Mouse (Mus musculus) embryo, embryonic 11.5 days (tissue): ENCODE data around the gene Pop5.

Experiments
- DNase-seq: peaks from one replicate; pipeline ENCODE4 v3.0.0-alpha.2; 2012; ENCODE audit warnings: low read depth, low spot score

The Pop5 gene

DNA sequence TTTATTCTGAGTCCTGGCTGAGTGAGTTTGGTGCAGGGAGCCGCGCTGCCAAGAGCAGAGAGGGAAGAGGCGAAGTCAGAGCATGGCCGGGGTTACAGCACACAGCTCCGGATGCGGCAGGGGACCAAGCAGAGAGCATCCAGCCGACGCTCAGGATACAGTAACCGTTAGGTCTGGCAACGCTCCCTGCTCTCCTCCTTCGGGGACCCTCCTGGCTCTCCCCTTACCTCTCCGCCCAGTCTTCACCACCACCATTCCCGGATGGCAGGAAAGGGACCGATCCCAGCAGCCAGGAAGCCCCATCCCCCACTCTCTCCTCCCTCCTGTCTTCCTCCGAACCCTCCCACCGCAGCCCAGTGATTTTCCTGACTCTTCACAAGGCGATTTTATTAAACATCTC, 20.8 kb upstream of the Pop5 start:
- DNase-seq = no peak

DNA sequence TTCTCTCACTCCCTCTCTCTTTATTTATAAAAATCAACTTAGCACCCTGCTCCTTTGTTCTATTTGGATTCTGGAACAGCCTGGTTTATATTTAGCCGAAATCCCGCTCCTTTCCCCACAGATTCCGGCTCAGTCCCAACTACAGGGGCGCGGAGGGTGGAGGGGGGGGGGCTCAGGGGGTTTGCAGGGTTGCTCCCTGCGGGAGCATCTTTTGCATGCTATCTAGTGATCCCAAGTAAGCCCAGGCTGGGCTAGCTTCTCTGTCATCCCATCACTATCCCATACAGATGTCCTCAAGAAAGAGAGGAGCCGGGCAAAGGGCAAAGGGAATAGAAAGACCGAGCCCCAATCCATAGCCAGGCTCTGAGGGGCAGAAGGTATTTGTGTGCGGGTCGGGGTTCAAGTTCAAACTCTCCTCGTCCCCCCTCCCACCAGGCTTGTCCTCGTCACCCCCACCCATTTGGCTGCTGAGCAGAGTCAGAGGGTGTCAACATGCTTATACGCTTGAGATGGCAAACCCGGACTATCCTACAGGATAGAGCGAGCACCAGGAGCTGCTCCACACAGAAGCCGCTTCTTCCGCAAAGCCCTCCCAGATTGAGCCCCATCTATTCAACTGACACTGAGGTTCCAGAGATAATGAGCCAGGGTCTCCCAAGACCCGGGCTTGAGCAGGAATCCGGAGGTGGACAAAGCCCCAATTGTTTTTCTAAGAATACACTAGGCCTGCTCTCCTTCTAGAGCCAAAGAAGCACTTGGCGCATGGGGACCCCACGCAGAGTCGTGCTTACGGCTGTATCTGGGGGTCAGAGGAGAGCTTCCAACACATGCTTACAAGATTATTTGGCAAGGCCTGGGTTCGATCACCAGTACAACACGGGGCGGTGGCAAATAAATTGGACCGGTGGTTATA, 20.1 kb upstream of the Pop5 start:
- DNase-seq = no peak

DNA sequence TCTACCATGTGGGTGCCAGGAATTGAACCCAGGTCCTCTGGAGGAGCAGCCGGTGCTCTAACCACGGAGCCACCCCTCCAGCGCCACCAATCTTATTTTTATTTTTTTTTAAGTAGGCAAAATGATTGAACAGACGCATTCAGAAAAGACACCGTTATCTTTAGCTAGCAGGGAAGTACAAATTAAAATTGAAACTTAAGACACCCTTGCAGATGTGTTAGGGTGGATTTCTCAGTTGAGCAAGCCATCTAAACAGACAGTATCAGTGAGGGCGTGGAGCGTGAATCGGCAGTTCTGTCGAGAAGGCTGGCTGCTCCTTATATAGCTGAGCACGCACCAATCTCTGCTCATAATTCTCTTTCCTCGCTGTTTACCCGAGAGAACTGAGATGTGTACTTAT, 17.6 kb upstream of the Pop5 start:
- no peak for DNase-seq

DNA sequence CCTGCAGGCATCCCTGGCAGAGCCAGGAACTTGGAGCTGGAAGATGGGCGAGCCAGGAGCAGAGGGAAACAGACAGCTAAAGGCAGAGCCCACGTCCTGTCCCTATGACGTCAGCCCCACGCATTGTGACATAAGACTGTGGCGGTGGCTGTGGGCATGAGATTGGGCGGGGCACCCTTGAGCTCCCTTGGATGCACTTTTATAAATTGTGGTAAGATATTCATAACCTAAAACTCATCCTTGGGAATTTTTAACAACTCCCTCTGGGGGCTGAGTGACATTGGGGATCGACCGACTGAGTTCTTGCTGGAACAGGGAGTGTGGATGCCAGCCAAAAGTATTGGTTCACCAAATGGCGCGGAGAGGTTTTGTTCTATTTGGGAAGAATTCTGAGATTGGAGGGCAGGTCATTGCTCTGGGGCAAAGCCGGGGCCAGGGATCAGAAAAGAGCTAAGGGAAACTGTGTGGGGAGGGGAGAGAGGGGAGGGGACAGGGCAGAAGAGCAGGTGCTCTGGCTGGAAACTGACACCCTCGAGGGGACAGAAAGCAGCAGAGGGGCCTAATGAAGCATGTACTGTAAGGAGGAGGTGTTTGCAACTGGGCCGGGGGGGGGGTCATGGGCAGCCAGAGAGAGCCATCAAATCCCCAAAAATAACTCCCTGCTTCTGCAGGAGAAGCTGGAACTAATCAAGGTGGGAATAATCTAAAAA, 14.6 kb upstream of the Pop5 start:
- DNase-seq = no peak

DNA sequence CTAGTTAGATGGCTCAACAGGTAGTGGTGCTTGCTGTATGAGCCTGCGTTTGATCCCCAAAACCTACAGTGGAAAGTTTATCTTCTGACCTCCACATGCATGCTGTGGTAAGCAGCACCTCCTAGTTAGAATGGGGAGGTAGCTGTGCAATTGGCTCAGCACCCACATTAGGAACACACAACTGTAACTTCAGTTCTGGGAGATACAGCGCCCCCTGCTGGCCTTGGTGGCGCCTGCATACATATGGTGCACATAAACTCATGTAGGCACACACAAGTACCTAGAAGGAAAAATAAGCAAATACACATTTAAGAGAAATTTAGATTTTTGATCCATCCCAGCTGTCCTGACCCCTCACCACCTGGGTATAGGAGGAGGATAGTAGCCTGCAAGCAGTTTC, 13.2 kb upstream of the Pop5 start:
- DNase-seq = no peak

DNA sequence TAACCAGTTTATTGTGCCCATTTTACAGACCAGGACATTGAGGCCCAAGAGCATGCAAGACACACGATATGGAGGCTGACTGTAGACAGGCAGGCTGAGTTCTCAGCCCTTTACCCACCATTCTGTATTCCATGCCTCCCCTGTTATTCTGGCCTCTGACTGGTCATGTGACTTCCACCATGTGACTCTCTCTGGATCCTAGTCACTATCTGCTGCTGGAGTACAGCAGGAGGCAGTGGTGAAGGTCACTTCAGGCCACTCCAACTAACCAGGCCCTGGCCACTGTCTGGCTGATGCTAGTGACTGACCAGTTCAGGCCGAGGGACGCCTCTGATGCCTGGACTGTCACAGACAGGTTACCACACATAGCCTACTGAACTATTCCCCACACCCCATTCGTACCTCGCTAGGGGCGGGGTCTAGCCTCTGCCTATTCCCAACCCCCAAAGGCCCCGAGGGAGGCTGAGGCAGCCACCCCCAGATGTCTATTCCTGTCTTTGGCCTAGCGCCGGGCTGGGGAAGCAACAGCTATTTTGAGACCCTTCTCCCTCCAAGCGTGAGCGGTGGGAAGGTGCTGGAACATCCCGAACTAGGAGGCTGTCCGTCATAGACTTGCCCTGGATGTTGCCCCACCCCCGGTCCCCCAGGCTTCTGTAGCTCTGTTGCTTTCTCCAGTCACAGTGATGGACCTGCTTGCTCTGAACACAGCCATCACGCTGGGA, 4.6 kb upstream of the Pop5 start:
- no peak for DNase-seq

DNA sequence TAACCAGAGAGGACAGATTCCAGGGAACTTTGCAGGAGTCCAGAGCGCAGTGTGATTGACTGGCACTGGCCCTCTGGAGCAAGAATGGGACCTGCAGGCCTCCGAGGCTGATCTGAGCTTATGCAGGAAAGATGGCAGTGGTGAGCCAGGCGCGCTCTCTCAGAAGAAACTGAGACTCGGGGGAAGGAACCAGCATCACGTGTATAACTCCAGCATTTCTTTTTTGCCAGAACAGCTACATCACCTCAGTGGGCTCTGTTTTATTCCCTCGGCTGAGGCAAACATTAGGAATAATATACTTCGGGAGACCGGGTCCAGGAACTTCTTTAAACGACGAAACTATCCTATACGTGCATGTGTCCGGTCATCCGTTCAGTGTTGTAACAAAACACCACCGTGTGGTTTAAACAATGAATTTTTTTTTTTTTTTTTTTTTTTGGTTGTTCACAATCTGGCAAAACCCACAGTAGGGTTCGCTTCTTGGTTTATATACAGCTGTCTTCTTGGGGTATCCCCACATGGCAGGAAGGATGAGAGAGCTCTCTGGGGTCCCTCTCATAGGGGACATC, 4.0 kb upstream of the Pop5 start:
- no peak for DNase-seq

DNA sequence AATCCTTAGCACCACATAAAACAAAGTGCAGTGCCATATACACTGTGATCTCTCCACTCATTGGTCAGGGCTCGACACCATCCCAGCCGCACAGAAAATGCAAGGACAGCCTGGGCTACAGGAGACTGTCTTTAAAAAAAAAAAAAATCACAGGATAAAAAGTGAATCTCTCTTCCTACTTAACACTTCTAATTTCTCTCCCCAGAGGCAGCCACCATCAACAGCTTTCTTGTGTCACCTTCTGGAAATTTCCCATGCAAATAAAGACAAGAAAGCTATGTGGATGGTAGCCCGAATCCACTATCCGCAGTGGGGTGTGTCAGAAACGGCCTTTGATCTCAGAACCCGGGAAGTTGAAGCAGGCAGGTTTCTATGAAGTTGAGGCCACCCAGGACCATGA, 3.1 kb upstream of the Pop5 start:
- no peak for DNase-seq

DNA sequence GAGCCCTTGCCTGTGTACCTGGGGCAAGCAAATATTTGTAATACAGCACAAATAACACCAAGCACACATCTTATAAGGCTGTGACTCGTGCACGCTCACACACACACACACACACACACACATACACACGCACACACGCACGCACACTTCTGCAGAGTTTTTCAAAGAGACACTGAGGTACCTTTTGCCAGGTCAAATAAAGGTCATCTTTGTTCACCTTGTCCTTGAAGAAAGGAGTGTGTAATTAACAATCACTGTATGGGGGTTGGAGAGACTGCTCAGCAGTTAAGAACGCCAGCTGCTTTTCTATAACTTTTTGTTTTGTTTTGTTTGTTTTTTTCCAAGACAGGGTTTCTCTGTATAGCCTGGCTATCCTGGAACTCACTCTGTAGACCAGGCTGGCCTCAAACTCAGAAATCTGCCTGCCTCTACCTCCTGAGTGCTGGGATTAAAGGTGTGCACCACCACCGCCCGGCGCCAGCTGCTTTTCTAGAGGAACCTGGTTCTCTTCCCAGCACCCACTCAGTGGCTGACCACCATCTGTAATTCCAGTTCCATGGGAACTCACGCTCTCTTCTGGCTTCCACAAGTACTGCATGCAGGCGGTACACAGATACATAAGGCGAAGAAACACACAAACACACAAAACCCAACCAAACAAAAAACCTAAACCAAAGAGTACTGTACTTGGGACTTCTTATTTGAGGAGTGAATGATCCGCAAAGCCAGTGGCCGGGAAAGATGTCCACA, 2.4 kb upstream of the Pop5 start:
- DNase-seq = no peak

DNA sequence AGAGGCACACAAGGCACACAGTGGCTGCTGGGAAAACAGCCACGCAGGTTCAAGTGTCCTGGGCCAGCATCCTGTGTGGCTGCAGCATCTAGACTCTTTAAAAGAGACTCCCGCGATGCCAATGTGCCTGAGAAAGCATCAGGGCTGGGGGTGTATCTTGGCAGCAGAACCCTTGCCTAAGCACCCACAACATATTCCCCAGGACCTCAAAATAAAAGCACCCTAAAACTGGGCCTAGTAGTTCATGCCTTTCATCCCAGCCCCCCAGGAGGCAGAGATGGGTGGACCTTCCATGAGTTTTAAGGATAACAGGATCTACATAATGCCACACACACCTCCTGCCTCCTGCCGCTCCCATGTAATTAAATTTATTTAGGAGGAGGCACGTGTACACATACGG, 1.1 kb upstream of the Pop5 start:
- DNase-seq = no peak

DNA sequence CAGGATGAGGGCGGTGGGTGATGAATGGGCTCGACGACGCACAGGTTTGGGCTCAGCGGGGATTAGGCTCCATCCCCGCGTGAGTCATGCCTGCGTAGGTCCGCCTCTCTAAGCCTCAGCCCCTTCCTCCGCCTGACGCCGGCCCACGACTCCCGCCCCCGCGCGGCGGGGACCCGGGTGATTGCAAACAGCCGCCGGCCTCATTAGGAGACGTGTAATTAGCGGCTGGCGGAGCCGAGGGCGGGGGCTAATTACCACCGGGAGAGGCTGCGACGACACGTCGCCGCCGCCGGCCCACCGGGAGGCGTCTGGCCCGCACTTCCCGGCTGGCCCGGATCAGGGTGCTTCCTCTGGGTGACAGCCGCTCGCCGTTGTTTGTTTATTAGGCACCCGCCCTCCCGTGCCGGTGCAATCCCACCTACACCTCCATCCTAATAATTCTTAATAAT, 289 bp upstream of the Pop5 start:
- DNase-seq = no peak

DNA sequence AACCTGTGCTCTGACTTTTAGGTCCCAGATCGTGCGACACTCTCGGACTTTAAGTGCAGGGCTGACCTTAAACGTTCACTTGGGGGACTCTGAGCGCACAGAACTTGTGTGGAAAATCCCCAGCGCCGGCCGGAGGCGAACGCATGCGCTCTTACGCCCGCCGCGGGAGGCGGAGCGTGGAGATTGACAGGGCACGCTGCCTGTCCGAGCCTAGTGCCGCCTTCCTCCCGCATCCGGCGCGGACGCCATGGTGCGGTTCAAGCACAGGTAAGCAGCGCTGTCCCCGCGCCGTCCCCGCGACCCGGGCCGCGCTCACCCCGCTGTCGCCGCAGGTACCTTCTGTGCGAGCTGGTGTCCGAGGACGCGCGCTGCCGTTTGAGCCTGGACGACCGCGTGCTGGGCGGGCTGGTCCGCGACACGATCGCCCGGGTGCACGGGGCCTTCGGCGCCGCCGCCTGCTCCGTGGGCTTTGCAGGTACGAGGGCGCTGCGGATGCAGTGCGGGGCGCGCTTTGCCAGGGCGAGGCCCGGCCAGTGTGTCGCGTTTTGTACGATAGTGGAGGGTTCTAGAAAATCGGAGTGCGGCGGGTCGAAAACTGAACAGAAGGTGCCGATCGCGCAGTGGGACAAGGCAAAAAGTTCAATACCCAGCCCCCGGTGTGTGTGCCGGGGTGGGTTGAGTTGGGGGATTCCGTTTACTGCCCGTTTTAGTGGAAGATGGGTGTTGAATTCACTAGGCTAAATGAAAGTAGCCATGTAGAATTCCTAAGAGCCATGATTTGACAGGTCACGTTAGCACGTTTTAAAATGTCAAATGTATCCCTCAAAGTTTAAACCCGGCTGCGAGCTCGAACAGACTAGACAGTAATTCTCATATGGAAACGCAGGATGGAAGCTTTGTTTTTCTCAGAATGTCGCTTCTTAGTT, 2.4 kb downstream of the Pop5 start:
- peak; percentile 89 for DNase-seq

DNA sequence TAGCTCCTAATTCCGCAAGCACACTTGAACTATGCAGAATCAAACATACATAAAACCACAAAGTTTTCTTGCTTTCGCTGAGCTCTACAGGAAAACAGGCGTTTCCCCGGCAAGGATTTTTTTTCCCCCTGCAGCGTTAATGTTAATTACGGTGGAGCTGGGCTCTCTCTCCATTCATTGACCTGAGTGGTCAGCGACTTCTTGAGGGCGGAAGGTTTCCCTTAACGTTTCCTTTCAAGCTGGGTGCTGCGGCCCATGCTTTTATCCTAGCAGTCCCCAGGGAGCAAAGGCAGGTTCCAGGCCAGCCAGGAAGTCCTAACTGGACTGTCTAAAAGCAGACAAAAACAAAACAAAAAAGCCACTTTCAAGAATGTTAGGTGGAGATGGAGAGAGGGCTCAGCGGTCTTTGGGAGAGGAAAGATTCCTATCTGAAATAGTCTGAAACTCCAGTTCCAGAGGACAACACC, 3.1 kb downstream of the Pop5 start:
- DNase-seq = no peak

DNA sequence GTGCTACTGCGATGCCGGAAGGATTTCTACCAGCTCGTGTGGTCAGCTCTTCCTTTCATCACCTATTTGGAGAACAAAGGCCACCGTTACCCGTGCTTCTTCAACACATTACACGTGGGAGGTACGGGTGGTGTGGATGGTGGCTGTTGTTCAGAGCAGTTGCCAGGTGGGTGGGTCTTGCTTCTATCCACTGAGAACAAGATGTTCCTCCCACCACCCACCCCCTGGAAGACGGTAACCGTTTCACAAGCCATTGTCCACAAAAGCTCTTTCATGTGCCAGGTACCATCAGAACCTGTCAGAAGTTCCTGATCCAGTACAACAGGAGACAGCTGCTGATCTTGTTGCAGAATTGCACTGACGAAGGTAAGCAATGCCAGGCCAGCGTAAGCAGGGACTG, 4.6 kb downstream of the Pop5 start:
- no peak for DNase-seq

DNA sequence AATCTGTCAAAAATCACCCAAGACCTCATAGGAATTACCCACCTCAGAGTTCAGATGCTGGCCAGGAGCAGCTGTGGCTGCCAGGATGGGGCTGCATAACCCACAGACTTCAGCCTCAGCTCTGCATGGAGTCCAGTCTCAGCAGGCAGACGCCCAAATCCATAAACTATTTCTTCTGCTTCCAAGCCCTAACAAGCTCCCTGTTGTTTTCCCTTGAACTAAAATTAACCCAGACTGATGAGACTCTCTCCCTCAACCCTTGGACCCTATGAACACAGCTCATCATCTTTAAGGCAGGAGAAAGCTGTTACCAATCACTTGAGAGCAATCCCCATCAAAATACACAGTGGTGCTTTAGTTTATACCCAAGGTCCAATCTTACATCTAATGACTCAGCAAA, 19.8 kb downstream of the Pop5 start:
- DNase-seq = no peak

DNA sequence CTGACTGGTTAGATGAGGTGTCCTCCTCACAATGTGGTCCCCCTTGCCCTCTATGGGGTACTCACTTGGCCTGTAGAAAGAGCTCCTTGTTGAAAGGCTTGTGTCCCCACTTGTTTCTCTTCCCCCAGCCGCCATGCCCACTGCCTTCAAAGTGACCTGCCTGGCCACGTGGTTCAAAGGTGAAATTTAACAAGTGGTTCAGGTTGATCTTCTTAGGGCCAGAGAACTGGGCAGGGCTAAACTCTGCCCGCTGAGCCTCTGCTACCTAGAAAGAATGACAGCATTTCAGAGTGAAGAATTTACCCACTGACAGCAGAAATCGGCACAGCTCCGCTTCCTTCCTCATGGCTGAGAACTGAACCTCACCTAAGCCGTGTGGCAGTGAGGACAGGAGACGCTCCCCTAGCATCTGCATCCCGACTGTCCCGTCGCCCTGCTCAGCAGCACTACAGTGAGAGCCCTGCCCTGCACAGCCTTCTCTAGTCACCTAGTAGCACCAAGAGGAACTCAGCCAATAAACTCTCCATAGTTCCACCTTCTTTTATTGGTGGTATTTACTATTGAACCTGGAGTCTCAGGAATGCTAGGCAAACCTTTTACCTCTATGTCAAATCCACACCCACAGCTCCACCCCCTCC, 21.4 kb downstream of the Pop5 start:
- no peak for DNase-seq

DNA sequence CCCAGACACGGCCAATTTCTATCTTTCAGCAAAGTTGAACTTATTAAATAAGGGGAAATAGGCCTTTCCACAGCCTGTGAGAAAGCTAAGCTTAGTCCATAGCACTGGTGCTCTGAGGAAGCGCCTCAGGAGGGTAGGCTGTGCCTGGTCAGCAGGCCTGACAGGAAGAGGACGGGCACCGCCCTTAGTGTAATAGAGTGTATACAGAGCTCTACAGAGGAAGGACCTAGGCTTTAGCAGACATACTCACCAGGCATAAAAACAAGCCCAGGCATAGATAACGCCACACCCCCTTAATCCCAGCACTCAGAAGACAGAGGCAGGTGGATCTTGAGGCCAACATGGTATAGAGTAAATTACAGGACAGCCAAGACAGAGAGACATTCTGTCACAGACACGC, 24.7 kb downstream of the Pop5 start:
- DNase-seq = no peak

DNA sequence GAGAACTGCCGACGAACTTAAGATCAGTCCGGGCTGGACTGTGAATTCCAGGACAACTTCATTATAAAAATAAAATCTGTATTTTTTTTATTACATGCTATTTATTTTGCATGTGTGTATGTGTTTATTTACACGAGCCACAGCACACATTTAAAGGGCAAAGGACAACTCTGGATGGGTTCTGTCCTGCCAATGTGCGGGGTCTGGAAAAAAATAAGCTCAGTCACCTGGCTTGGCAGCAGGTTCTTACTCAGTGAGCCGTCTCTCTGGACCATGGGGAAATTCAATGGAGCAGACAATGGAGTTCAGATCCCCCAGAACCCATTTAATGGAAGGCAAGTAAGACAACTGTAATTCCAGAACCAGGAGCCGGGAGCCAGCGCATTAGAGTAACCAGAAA, 25.5 kb downstream of the Pop5 start:
- DNase-seq = no peak

DNA sequence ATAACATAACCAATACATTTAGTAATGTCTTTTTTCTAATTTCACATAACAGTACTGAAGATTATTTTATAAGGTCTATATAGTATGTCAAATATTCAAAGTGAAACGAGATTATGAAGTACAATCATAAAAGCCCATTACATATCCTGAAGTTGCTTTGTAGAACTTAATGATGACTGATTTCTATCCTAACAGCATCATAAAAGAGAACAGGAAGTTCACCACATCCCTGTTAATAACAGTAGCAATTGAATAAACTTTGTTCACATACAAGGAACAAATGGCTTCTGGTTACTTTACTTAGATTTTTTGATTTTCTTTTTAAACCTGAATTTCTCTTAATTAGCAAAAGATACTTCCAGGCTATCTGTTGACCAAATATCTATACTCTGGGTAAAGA, 26.2 kb downstream of the Pop5 start:
- no peak for DNase-seq
